26 mouse cellular contexts compared by ENCODE assay signal in the genomic region with DNA sequence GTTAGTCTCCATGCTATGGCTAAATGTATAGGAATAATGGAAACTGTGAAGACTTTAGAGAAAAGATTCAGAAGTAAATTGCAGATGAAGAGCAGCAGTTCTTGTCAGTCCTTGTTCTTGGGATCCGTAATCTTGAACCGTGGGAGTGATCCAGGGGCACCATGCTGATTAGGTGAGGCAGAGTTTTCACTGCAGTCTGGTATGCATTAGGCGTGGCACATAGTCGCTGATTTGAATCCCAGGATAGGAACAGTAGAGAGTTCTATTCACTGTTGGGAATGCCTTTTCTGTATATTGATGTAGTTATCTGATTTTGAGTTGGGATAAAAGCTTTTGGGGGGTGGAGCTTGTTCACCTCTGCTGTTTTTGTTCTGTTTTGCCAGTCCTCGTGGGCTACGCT.
DNase-seq lines count a peak whose midpoint lies in the region; ATAC-seq and TF ChIP-seq lines count a peak whose summit lies in the region.
"Had no signal": no experiment of that assay in that cellular context is flagged by ENCODE, and none has a peak within 500 bp of the region (broad histone marks: within the 10 kb centered on the region; RNA-seq: fewer than 3 reads in every experiment).

No protein-coding gene starts in this region.

- H3K4me2 ChIP-seq in limb, embryonic 12.5 days, result no peak overlapping the region
- no peak overlapping the region for H3K4me2 ChIP-seq in embryonic facial prominence, embryonic 15.5 days (replicated peaks)
- no peak overlapping the region for H3K4me2 ChIP-seq in forebrain, embryonic 12.5 days
- H3K4me2 ChIP-seq: forebrain, embryonic 15.5 days; heart, embryonic 13.5 days; hindbrain, embryonic 14.5 days; liver, embryonic 11.5 days; midbrain, embryonic 12.5 days; neural tube, embryonic 13.5 days had no signal

- no peaks in the 10 kb centered on the region for H3K36me3 ChIP-seq in limb, embryonic 12.5 days
- H3K36me3 ChIP-seq in limb, embryonic 10.5 days, result no peaks in the 10 kb centered on the region
- H3K36me3 ChIP-seq in ES-E14 (ENCODE audit: control insufficient read depth, insufficient read depth, low read length, poor library complexity, severe bottlenecking), result no peaks in the 10 kb centered on the region
- no peaks in the 10 kb centered on the region for H3K36me3 ChIP-seq in embryonic facial prominence, embryonic 10.5 days (replicated peaks)
- H3K36me3 ChIP-seq in embryonic facial prominence, embryonic 15.5 days, result no peaks in the 10 kb centered on the region
- H3K36me3 ChIP-seq in forebrain, embryonic 12.5 days (replicated peaks), result no peaks in the 10 kb centered on the region
- H3K36me3 ChIP-seq: forebrain, embryonic 15.5 days; heart, embryonic 13.5 days; limb, embryonic 13.5 days; midbrain, embryonic 12.5 days; neural tube, embryonic 13.5 days had no signal

- WGBS in limb, embryonic 12.5 days, result 51% methylated on average over 6 of the region's 6 CpGs
- 77% methylated on average over 6 of the region's 6 CpGs for WGBS in limb, embryonic 10.5 days
- WGBS in embryonic facial prominence, embryonic 10.5 days, result 63% methylated on average over 6 of the region's 6 CpGs
- 32% methylated on average over 6 of the region's 6 CpGs for WGBS in embryonic facial prominence, embryonic 15.5 days
- WGBS in forebrain, embryonic 12.5 days, result 80% methylated on average over 6 of the region's 6 CpGs

- no peak for ATAC-seq in limb, embryonic 12.5 days (ENCODE audit: insufficient number of reproducible peaks, insufficient read depth, low FRiP score, low TSS enrichment, low read depth)
- ATAC-seq in embryonic facial prominence, embryonic 15.5 days (ENCODE audit: insufficient number of reproducible peaks, low FRiP score, low TSS enrichment, low read depth), result no peak
- no peak for ATAC-seq in forebrain, embryonic 12.5 days (ENCODE audit: low FRiP score)
- ATAC-seq: forebrain, embryonic 15.5 days had no signal

- no peaks in the 10 kb centered on the region for H3K27me3 ChIP-seq in limb, embryonic 12.5 days
- no peaks in the 10 kb centered on the region for H3K27me3 ChIP-seq in limb, embryonic 10.5 days (ENCODE audit: low read depth, poor library complexity, severe bottlenecking)
- H3K27me3 ChIP-seq in embryonic facial prominence, embryonic 10.5 days (replicated peaks; ENCODE audit: low read depth, poor library complexity, severe bottlenecking), result no peaks in the 10 kb centered on the region
- H3K27me3 ChIP-seq in embryonic facial prominence, embryonic 15.5 days, result no peaks in the 10 kb centered on the region
- no peaks in the 10 kb centered on the region for H3K27me3 ChIP-seq in forebrain, embryonic 12.5 days
- H3K27me3 ChIP-seq: forebrain, embryonic 15.5 days; heart, embryonic 13.5 days; limb, embryonic 13.5 days; midbrain, embryonic 12.5 days; neural tube, embryonic 13.5 days had no signal

- H3K4me3 ChIP-seq in limb, embryonic 12.5 days (replicated peaks), result no peak overlapping the region
- no peak overlapping the region for H3K4me3 ChIP-seq in limb, embryonic 10.5 days
- no peak overlapping the region for H3K4me3 ChIP-seq in ES-E14 (ENCODE audit: insufficient read depth in 1 of 2, low read depth in 1 of 2, low read length in 2 of 2, poor library complexity in 1 of 2, severe bottlenecking in 1 of 2)
- no peak overlapping the region for H3K4me3 ChIP-seq in embryonic facial prominence, embryonic 10.5 days
- H3K4me3 ChIP-seq in embryonic facial prominence, embryonic 15.5 days (replicated peaks), result no peak overlapping the region
- no peak overlapping the region for H3K4me3 ChIP-seq in forebrain, embryonic 12.5 days (replicated peaks)
- H3K4me3 ChIP-seq: forebrain, embryonic 15.5 days; heart, embryonic 13.5 days; limb, embryonic 13.5 days; megakaryocyte, embryonic 14.5 days; midbrain, embryonic 12.5 days; neural tube, embryonic 13.5 days had no signal

- no peak for DNase-seq in limb, embryonic 10.5 days (ENCODE audit: low spot score)
- peak; percentile 3 for DNase-seq in ES-E14 (ENCODE audit: low read depth, low spot score)
- DNase-seq in embryonic facial prominence, embryonic 10.5 days (ENCODE audit: low spot score), result peak; percentile 32
- no peak for DNase-seq in layer of hippocampus, postnatal 36 days
- DNase-seq: adrenal gland, postnatal 10 days; cerebellum, adult 8-10 months; cerebellum, postnatal 25 days; gastrocnemius, postnatal 36 days; heart, adult 18-20 months; heart, postnatal 10 days; kidney, adult 2 months; kidney, postnatal 4 days; lung, postnatal 4 days; thymus, adult 2 months; thymus, postnatal 36 days had no signal

- H3K27ac ChIP-seq in limb, embryonic 12.5 days, result 0 out of 2 replicates have a peak overlapping the region, but pooled peaks have one; percentile 3
- no peak overlapping the region for H3K27ac ChIP-seq in limb, embryonic 10.5 days
- no peak overlapping the region for H3K27ac ChIP-seq in ES-E14 (ENCODE audit: insufficient read depth, low read depth, low read length, poor library complexity, severe bottlenecking)
- H3K27ac ChIP-seq in embryonic facial prominence, embryonic 10.5 days (replicated peaks), result peak overlapping the region; percentile 69
- peak overlapping the region; percentile 79; the same call in 1 of the 2 replicates for H3K27ac ChIP-seq in embryonic facial prominence, embryonic 15.5 days (replicated peaks)
- H3K27ac ChIP-seq in forebrain, embryonic 12.5 days, result no peak overlapping the region
- H3K27ac ChIP-seq: forebrain, embryonic 15.5 days; heart, embryonic 13.5 days; hindbrain, embryonic 14.5 days; midbrain, embryonic 12.5 days; neural tube, embryonic 13.5 days had no signal

- H3K9me3 ChIP-seq in limb, embryonic 12.5 days, result no peaks in the 10 kb centered on the region
- H3K9me3 ChIP-seq in limb, embryonic 10.5 days (replicated peaks), result no peaks in the 10 kb centered on the region
- H3K9me3 ChIP-seq in ES-E14 (ENCODE audit: control insufficient read depth, insufficient read depth, low read depth, low read length), result no peaks in the 10 kb centered on the region
- H3K9me3 ChIP-seq in embryonic facial prominence, embryonic 10.5 days, result no peaks in the 10 kb centered on the region
- H3K9me3 ChIP-seq in embryonic facial prominence, embryonic 15.5 days (replicated peaks), result no peaks in the 10 kb centered on the region
- no peaks in the 10 kb centered on the region for H3K9me3 ChIP-seq in forebrain, embryonic 12.5 days
- H3K9me3 ChIP-seq: forebrain, embryonic 15.5 days; heart, embryonic 13.5 days; limb, embryonic 13.5 days; megakaryocyte, embryonic 14.5 days; midbrain, embryonic 12.5 days; neural tube, embryonic 13.5 days had no signal

- no peak overlapping the region for H3K9ac ChIP-seq in limb, embryonic 12.5 days (replicated peaks)
- no peak overlapping the region for H3K9ac ChIP-seq in ES-E14 (ENCODE audit: insufficient read depth, low read depth, low read length, poor library complexity, severe bottlenecking)
- no peak overlapping the region for H3K9ac ChIP-seq in embryonic facial prominence, embryonic 15.5 days
- H3K9ac ChIP-seq in forebrain, embryonic 12.5 days, result no peak overlapping the region
- H3K9ac ChIP-seq: forebrain, embryonic 15.5 days; heart, embryonic 13.5 days; hindbrain, embryonic 14.5 days; limb, embryonic 13.5 days; midbrain, embryonic 12.5 days; neural tube, embryonic 13.5 days had no signal

- in situ Hi-C loops in ES-E14 (cut with MboI; ENCODE audit: low sequenced_read_pairs in 2 of 2, unreplicated experiment in 2 of 2), result no loop called here

- peaks cover 43% of the 10 kb centered on the region for H3K4me1 ChIP-seq in limb, embryonic 12.5 days (replicated peaks)
- peaks cover 49% of the 10 kb centered on the region for H3K4me1 ChIP-seq in limb, embryonic 10.5 days
- no peaks in the 10 kb centered on the region for H3K4me1 ChIP-seq in ES-E14 (ENCODE audit: control insufficient read depth in 2 of 2, insufficient read depth in 2 of 2, low read length in 2 of 2, poor library complexity in 1 of 2)
- H3K4me1 ChIP-seq in embryonic facial prominence, embryonic 10.5 days, result peaks cover 54% of the 10 kb centered on the region
- peaks cover 25% of the 10 kb centered on the region for H3K4me1 ChIP-seq in embryonic facial prominence, embryonic 15.5 days
- no peaks in the 10 kb centered on the region for H3K4me1 ChIP-seq in forebrain, embryonic 12.5 days
- H3K4me1 ChIP-seq: forebrain, embryonic 15.5 days; megakaryocyte, embryonic 14.5 days had no signal

TF ChIP-seq in ES-E14, 5 proteins besides CTCF, POLR2A, EP300 and RAD21:
- TF ChIP-seq MAFK (IDR thresholded peaks at IDR 0.05; ENCODE audit: insufficient read depth, low read depth, low read length), result no peak
- no peak for TF ChIP-seq HCFC1 (IDR thresholded peaks at IDR 0.05; ENCODE audit: borderline replicate concordance, insufficient read depth, low read length)
- TF ChIP-seq ZNF384 (IDR thresholded peaks at IDR 0.05; ENCODE audit: low read depth, low read length), result no peak
- no peak for TF ChIP-seq ZC3H11A (IDR thresholded peaks at IDR 0.05; ENCODE audit: borderline replicate concordance, low read depth, low read length)
- TF ChIP-seq CHD2 (IDR thresholded peaks at IDR 0.05; ENCODE audit: low read depth, low read length), result no peak

Comparison
In these comparisons a context has a peak if more than half of its experiments do, and no peak if none do; other contexts are left out.
1. H3K27ac ChIP-seq: peak in limb, embryonic 12.5 days (single experiment), embryonic facial prominence, embryonic 10.5 days (single experiment) and embryonic facial prominence, embryonic 15.5 days (single experiment); none in limb, embryonic 10.5 days (single experiment), ES-E14 (single experiment) and forebrain, embryonic 12.5 days (single experiment).
2. DNase-seq: peak in ES-E14 (single experiment) and embryonic facial prominence, embryonic 10.5 days (single experiment); none in limb, embryonic 10.5 days (single experiment) and layer of hippocampus, postnatal 36 days (0 of 2).